Mouse (Mus musculus) brain, embryonic 14.5 days (tissue): ENCODE data around the gene Igf2r.

Experiments used
- CTCF ChIP-seq: fragments of 200-500 bp; IDR thresholded peaks from 2 replicates; pipeline ENCODE4 v1.5.1; 2012; ENCODE audit warnings: inconsistent platforms, mild to moderate bottlenecking, moderate library complexity, borderline replicate concordance; ENCODE audit not compliant: insufficient read depth, insufficient read length; ENCODE audit errors: extremely low read depth
- POLR2A ChIP-seq: fragments of 200-500 bp; IDR thresholded peaks from 2 replicates; pipeline ENCODE4 v1.6.1; 2012; ENCODE audit warnings: mild to moderate bottlenecking, inconsistent platforms, borderline replicate concordance; ENCODE audit not compliant: poor library complexity, insufficient read depth, insufficient read length, severe bottlenecking; ENCODE audit errors: extremely low read depth

- TF ChIP-seq CTCF (no peak), POLR2A (no peak)
Observed at GRCm38 (mm10) chr17:12725871-12726270, 43.6 kb downstream of the Igf2r start.
